Mouse (Mus musculus): ENCODE measurements around the gene Vps33a.

- TF ChIP-seq CTCF (IDR thresholded peaks at IDR 0.05; ENCODE audit: low read depth, low read length) (no peak), GATA1 (IDR thresholded peaks at IDR 0.05; ENCODE audit: borderline replicate concordance, low read length) (no peak)
Measured at GRCm38 (mm10) chr5:123521621-123522020, 51.2 kb downstream of the Vps33a start.
